Mouse (Mus musculus) ES-Bruce4 (cell line): ENCODE data around the gene Armcx1.

Experiments used
- CTCF ChIP-seq: IDR thresholded peaks from one replicate; pipeline ENCODE4 v1.8.1; 2011; ENCODE audit warnings: low read depth, low read length
- EP300 ChIP-seq: IDR thresholded peaks from 2 replicates; pipeline ENCODE4 v1.6.1; 2011; ENCODE audit warnings: low read depth, low read length; ENCODE audit not compliant: insufficient read depth

DNA sequence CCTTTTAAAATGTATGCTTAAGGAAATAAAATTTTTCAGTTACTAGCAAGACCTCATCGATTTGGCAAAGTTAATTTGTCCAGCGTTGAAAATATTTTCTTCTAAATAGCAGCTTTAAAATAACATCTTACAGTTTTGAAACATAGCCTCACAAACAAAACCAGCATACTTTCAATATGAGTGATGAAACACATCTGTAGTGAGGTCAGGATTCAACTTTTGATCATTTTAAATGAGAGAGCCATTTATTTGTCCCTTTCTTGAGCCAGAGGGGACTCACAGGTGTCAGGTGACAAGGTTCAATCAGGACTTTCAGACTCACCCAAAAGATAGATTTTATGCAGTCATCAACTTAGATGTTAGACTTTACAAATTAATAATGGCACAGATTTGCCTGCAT is 34.1 kb downstream of the Armcx1 start:
- TF ChIP-seq CTCF (no peak), EP300 (no peak)
